Mouse (Mus musculus) kidney, embryonic 14.5 days (tissue): ENCODE data around the gene Hoxa4. TPM values are rescaled to one million over a fixed set of nuclear protein-coding genes. Genes with fewer than 3 reads are reported as not detected.

Experiments
- ATAC-seq: fragments of 200-750 bp; cut with Nextera tagmentation; 2 replicates; pipeline ENCODE4 v1.8.0; 2017; ENCODE audit warnings: moderate number of reproducible peaks, mild to moderate bottlenecking, moderate TSS enrichment, moderate library complexity; ENCODE audit not compliant: low FRiP score, low TSS enrichment
- H3K27ac ChIP-seq: fragments of 300-500 bp; sonication (generic); 2 replicates; pipeline ENCODE4 v1.5.1; 2014; ENCODE audit warnings: low read depth, mild to moderate bottlenecking, low read length, moderate library complexity, mixed read lengths
- H3K27me3 ChIP-seq: fragments of 300-500 bp; sonication (generic); 2 replicates; pipeline ENCODE4 v1.6.1; 2014; ENCODE audit warnings: mild to moderate bottlenecking, low read length; ENCODE audit not compliant: control insufficient read depth, insufficient read depth
- H3K36me3 ChIP-seq: fragments of 300-500 bp; sonication (generic); 2 replicates; pipeline ENCODE4 v1.6.1; 2014; ENCODE audit warnings: low read length, mixed read lengths; ENCODE audit not compliant: control insufficient read depth, insufficient read depth
- H3K4me1 ChIP-seq: fragments of 300-500 bp; sonication (generic); 2 replicates; pipeline ENCODE4 v1.6.1; 2014; ENCODE audit warnings: low read length, mixed read lengths; ENCODE audit not compliant: control insufficient read depth, insufficient read depth
- H3K4me2 ChIP-seq: fragments of 300-500 bp; sonication (generic); replicated peaks from 2 replicates; pipeline ENCODE4 v1.6.1; 2014; ENCODE audit warnings: low read depth, mild to moderate bottlenecking, low read length
- H3K4me3 ChIP-seq: fragments of 300-500 bp; sonication (generic); 2 replicates; pipeline ENCODE4 v1.5.1; 2014; ENCODE audit warnings: mild to moderate bottlenecking, low read length
- H3K9ac ChIP-seq: fragments of 300-500 bp; sonication (generic); 2 replicates; pipeline ENCODE4 v1.6.1; 2014; ENCODE audit warnings: low read depth, mild to moderate bottlenecking, low read length, moderate library complexity
- H3K9me3 ChIP-seq: fragments of 300-500 bp; sonication (generic); 2 replicates; pipeline ENCODE4 v1.6.1; 2016; ENCODE audit warnings: low read length; ENCODE audit not compliant: control insufficient read depth
- WGBS: fragments of 180-500 bp; shearing (Covaris S2); extraction: QIAGEN DNeasy Blood & Tissue Kit; methylation state at CpG from one replicate; pipeline ENCODE4 v1.1.7; 2014; 5-methylcytosine and 5-hydroxymethylcytosine counted together
- polyA plus RNA-seq: library from polyadenylated mRNA; unstranded; fragments of >200 nt; fragmentation: Nextera tagmentation; extraction: Ambion mirVana; gene quantifications from 2 replicates; pipeline ENCODE4 v1.2.1, GENCODE M21; 2014

The Hoxa4 gene
- polyA plus RNA-seq, 1 experiment from 2014 or later: 3.1 TPM

DNA sequence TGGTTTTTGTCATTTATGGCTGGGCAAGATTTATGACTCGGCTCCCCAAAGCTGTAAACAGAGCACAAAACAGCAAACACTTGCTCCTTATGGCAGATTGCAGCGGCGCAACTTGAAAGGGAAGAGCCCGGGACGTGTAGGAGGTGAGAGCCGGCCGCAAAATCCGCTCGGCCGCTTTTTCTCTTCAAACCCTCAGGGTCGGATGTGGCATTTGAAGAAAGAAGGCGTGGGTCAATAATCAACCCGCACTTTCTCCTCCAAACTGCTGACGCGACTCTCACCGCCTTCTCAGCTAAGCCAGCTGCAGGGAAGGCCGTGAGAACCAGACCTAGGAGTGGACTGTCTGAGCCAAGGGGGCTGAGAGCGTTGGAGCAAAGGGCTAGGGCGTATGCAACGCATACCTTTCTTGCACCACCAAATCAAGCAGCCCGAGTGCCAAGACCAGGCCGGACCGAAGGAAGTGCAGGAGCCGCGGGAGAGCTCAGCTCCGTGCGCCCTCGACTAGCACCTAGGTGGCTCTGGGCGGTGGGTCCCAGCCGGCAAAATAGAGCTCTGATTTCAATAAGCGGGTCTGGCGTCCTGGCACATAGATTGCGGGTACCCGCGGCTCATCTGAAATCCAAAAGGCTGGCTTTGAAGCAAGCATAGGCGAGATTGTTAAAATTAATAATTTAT lies 14.4 kb downstream of the Hoxa4 start, which contains the start of gene 5730596B20Rik:
5730596B20Rik (plus strand) TSS at position 438 of the 675 bp plus-strand sequence.
- H3K9ac ChIP-seq: peak within 1 kb of the TSS; percentile 88
- H3K4me1 ChIP-seq: peaks cover 66% of the 10 kb centered on the region
- H3K27ac ChIP-seq: peak within 1 kb of the TSS; percentile 98
- WGBS: under 1% methylated on average over 36 of the region's 36 CpGs
- peak within 1 kb of the TSS; percentile 71 for H3K4me3 ChIP-seq
- H3K9me3 ChIP-seq: no peaks in the 10 kb centered on the region
- peak; percentile 30 for ATAC-seq
- peaks cover 12% of the 10 kb centered on the region; the same call in 1 of the 2 replicates for H3K36me3 ChIP-seq
- no peaks in the 10 kb centered on the region for H3K27me3 ChIP-seq
- H3K4me2 ChIP-seq: peak within 1 kb of the TSS; percentile 67

DNA sequence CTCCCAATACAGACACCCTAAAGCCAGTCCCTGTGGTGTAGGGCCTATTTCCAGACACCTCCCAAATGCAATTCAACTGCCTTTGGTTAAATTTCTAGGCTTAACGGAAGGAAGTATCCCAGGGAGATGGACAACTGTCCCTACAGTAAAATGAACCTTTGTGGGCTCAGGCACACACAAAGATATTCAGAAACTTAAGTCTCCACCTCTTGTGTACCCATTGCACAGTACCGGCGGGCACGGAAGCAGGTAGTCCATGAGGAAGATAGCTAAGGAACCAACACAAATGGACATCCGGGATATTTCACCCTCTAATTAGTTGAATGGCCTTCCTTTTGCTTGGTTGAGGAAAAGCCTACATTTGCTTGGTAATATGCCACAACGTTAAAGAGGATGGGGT lies 15.2 kb downstream of the Hoxa4 start:
- Histone ChIP-seq H3K4me2 (peak overlapping the region; percentile 67), H3K9me3 (no peaks in the 10 kb centered on the region), H3K4me1 (peaks cover 66% of the 10 kb centered on the region), H3K27me3 (no peaks in the 10 kb centered on the region), H3K27ac (peak overlapping the region; percentile 98), H3K9ac (peak overlapping the region; percentile 88), H3K36me3 (peaks cover 7% of the 10 kb centered on the region; the same call in 1 of the 2 replicates), H3K4me3 (peak overlapping the region; percentile 71)
- ATAC-seq: no peak
- 0% methylated on average over 6 of the region's 6 CpGs for WGBS

- Histone ChIP-seq H3K27ac (peak overlapping the region; percentile 98), H3K4me2 (peak overlapping the region; percentile 67), H3K27me3 (no peaks in the 10 kb centered on the region), H3K4me3 (peak overlapping the region; percentile 71), H3K4me1 (peaks cover 66% of the 10 kb centered on the region), H3K9ac (peak overlapping the region; percentile 88), H3K36me3 (peaks cover 6% of the 10 kb centered on the region; the same call in 1 of the 2 replicates), H3K9me3 (no peaks in the 10 kb centered on the region)
- WGBS: 2% methylated on average over 21 of the region's 35 CpGs
- peak; percentile 37 for ATAC-seq
These were observed 15.7 kb downstream of the Hoxa4 start for GRCm38 (mm10) chr6:52175864-52176263.

DNA sequence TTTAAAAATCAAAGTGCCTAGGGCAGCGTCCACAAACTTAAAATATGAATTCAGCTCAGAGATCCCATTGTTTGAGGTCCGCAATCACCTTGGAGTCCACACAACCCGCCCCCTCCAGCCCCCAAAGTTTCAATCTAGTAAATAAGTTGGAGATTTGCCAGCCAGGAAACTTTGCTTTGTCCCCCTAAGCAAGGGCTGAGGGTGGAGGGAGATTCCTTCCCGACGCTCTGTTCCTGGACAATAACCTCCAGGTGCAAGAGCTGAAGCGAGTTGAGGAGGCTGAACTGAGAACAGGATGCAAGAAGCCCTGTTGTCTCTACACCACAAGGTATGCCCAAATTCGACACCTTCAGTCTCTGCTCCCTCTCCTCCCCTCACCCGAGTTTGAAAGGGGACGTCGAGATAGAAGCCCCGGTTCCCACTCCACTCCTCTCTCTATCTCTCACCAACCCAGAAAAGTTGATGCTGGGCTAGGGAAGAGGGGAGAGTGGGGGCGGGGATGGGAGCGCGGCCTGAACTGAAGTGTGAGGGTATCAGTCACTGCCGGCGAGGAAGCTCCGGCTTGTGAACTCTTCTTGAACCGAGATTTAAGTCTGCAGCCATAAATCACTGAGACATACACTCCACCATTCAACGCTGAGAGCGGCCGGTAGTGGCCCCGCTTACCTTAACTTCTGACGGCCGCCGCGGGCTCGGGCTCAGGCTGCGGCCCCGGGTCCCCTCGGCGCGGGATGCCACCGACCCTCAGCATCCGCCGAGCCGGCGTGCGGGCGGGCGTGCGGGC lies 16.4 kb downstream of the Hoxa4 start:
- Histone ChIP-seq H3K36me3 (peaks cover 12% of the 10 kb centered on the region; the same call in 1 of the 2 replicates), H3K27me3 (no peaks in the 10 kb centered on the region), H3K4me3 (peak overlapping the region; percentile 71), H3K27ac (peak overlapping the region; percentile 98), H3K9me3 (no peaks in the 10 kb centered on the region), H3K4me1 (peaks cover 66% of the 10 kb centered on the region), H3K4me2 (peak overlapping the region; percentile 67), H3K9ac (peak overlapping the region; percentile 88)
- WGBS: 2% methylated on average over 41 of the region's 41 CpGs
- peak; percentile 65 for ATAC-seq

GRCm38 (mm10) chr6:52173648-52174047 lies 17.9 kb downstream of the Hoxa4 start:
- H3K27me3 ChIP-seq: no peaks in the 10 kb centered on the region
- H3K27ac ChIP-seq: peak overlapping the region; percentile 97
- H3K4me1 ChIP-seq: peaks cover 61% of the 10 kb centered on the region
- peak overlapping the region; percentile 35 for H3K4me3 ChIP-seq
- no peaks in the 10 kb centered on the region for H3K9me3 ChIP-seq
- WGBS: 0% methylated on average over 4 of the region's 4 CpGs
- no peak overlapping the region; the same call in 1 of the 2 replicates for H3K9ac ChIP-seq
- ATAC-seq: no peak
- peak overlapping the region; percentile 59 for H3K4me2 ChIP-seq
- peaks cover 15% of the 10 kb centered on the region; the same call in 1 of the 2 replicates for H3K36me3 ChIP-seq

GRCm38 (mm10) chr6:52172501-52172900 lies 19.1 kb downstream of the Hoxa4 start:
- under 1% methylated on average over 35 of the region's 35 CpGs for WGBS
- ATAC-seq: peak; percentile 59
- Histone ChIP-seq H3K36me3 (peaks cover 15% of the 10 kb centered on the region; the same call in 1 of the 2 replicates), H3K4me2 (peak overlapping the region; percentile 59), H3K9ac (peak overlapping the region; percentile 47), H3K4me3 (peak overlapping the region; percentile 35), H3K9me3 (no peaks in the 10 kb centered on the region), H3K27ac (peak overlapping the region; percentile 97), H3K4me1 (peaks cover 68% of the 10 kb centered on the region), H3K27me3 (no peaks in the 10 kb centered on the region; the same call in 1 of the 2 replicates)

DNA sequence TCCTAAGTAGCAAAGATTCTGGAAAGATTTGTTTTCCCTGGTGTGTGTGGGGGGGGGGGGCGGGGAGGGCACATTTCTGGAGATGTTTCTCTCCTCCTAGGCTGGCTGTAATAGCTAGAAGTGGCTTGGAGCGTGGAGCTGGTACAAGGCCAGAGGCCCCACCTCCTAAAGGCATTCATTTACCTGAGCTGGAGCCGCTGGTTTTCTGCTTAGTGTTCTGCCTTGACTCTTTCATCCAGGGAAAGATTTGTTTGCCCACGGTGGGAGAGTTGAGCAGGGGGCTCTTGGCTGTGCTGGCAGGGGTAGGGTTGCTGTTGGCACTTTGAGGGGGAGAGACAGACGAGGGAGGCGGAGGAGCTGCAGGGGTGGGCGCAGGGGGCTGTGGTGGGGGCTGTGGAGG lies 19.6 kb downstream of the Hoxa4 start:
- Histone ChIP-seq H3K9ac (peak overlapping the region; percentile 47), H3K27ac (peak overlapping the region; percentile 97), H3K4me2 (peak overlapping the region; percentile 59), H3K9me3 (no peaks in the 10 kb centered on the region), H3K36me3 (peaks cover 15% of the 10 kb centered on the region; the same call in 1 of the 2 replicates), H3K4me1 (peaks cover 72% of the 10 kb centered on the region), H3K27me3 (no peaks in the 10 kb centered on the region; the same call in 1 of the 2 replicates), H3K4me3 (peak overlapping the region; percentile 35)
- no peak; the same call in 1 of the 2 replicates for ATAC-seq
- 12% methylated on average over 7 of the region's 7 CpGs for WGBS

GRCm38 (mm10) chr6:52171331-52171730 lies 20.2 kb downstream of the Hoxa4 start:
- Histone ChIP-seq H3K27ac (peak overlapping the region; percentile 97), H3K9me3 (no peaks in the 10 kb centered on the region), H3K4me2 (0 out of 2 replicates have a peak overlapping the region, but pooled peaks have one; percentile 15), H3K4me3 (no peak overlapping the region), H3K4me1 (peaks cover 71% of the 10 kb centered on the region), H3K36me3 (peaks cover 15% of the 10 kb centered on the region; the same call in 1 of the 2 replicates), H3K9ac (0 out of 2 replicates have a peak overlapping the region, but pooled peaks have one; percentile 44), H3K27me3 (no peaks in the 10 kb centered on the region; the same call in 1 of the 2 replicates)
- ATAC-seq: no peak
- WGBS: 9% methylated on average over 4 of the region's 4 CpGs
